In genomic region chr11:117986126-117987031, GRCm38 (mm10) we compare ENCODE assay signal across 8 mouse cellular contexts. TPM values are rescaled to one million over a fixed set of nuclear protein-coding genes. Genes with fewer than 3 reads are reported as not detected.
DNase-seq lines count a peak whose midpoint lies in the region; ATAC-seq lines count a peak whose summit lies in the region.

Gene Pgs1 (plus strand): TSS chr11:117986292.

- ATAC-seq in inflammation-experienced regulatory T-cells, adult 6 months, result peak; percentile 77

- intact Hi-C loops in left cerebral cortex, postnatal 25 days (cut with DNase I), result no loop called here

- DNase-seq in adrenal gland, adult 18-20 months (ENCODE audit: low spot score in 2 of 2), result peak; percentile 91 to 92
- peak; percentile 93 for DNase-seq in embryo, embryonic 10.5 days (ENCODE audit: low spot score)
- peak; percentile 91 for DNase-seq in gastrocnemius, postnatal 25 days
- DNase-seq in left cerebral cortex, postnatal 25 days (ENCODE audit: low spot score in 2 of 2), result peak; percentile 92 to 95
- peak; percentile 93 for DNase-seq in mesoderm, embryonic 11.5 days (ENCODE audit: low read depth, low spot score)
- DNase-seq in right cerebral cortex, postnatal 25 days, result peak; percentile 92
- peak; percentile 81 to 90 for DNase-seq in urinary bladder, postnatal 36 days (ENCODE audit: low spot score in 2 of 2)

RNA-seq across cellular contexts. Expression of gene Pgs1, which starts in this region (rescaled TPM):
- 10 to 100 TPM; 47.8 to 65.5 TPM for total RNA-seq in adrenal gland, adult 18-20 months (2021)
- 10 to 100 TPM; 18.4 to 18.6 TPM for total RNA-seq in gastrocnemius, postnatal 25 days (2021)
- 10 to 100 TPM; 26.4 to 38.4 (median 36.7) TPM for polyA plus RNA-seq in inflammation-experienced regulatory T-cells, adult 6 months (2017; shearing (Covaris generic))
- total RNA-seq in left cerebral cortex, postnatal 25 days (2021), result 10 to 100 TPM; 85.6 to 88.1 TPM

Comparison
In these comparisons a context has a peak if more than half of its experiments do, and no peak if none do; other contexts are left out.
1. Peak in every context shown above with its lines: DNase-seq and ATAC-seq.